Mouse (Mus musculus): Measurements from ENCODE around the gene Spg7.

DNA sequence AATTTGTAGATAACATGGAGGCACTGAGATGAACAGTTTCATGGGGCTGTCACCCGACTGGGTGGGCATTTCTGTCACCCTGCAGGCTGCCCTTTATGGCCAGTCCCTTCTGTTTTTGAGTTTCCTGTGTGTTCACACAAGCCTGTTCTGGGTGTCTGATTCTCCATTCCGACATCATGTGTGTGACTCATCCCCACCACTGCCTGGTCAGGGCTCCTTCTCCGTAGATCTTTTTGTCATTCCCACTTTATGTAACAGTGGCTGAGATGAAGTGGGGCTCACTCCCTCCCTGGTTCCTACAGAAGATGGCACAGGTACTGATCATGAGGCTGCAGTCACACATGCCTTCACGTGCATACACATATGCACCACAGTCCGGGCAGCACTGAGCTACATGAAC, 59.9 kb downstream of the Spg7 start:
- TF ChIP-seq POLR2A (IDR thresholded peaks at IDR 0.05; ENCODE audit: low read depth, low read length): no peak
- TF ChIP-seq CTCF (IDR thresholded peaks at IDR 0.05; ENCODE audit: extremely low read depth, insufficient read depth, insufficient read length, insufficient replicate concordance): no peak
